Mouse (Mus musculus): Measurements from ENCODE around the gene Adam17. TPM values are rescaled to one million over a fixed set of nuclear protein-coding genes. Genes with fewer than 3 reads are reported as not detected.

Adam17 gene
- total RNA-seq, 2 experiments from 2014 or later: 42.8 to 50.2 TPM

DNA sequence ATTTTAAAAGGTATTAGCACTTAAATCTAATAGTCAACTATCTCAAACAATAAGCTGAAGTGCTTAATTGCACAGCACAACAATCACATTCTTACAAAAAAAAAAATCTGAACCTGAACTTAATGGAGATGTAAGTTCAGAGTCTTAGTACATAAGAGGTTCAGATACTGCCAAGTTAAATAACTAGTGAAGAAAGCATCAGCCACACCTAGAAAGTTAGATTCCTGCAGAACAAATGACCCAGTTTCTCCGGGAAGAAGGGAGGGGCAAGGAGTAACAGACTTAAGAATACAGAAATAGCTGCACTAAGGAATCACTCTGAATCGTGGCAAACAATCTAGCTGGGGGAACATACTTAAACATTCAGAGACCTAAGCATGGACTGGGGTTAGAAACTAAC, 10.7 kb downstream of the Adam17 start:
- peak in 1 of 2 experiments; percentile 19 for DNase-seq

- no peak for DNase-seq
Observed at GRCm38 (mm10) chr12:21353681-21354080, 19.8 kb downstream of the Adam17 start.

DNA sequence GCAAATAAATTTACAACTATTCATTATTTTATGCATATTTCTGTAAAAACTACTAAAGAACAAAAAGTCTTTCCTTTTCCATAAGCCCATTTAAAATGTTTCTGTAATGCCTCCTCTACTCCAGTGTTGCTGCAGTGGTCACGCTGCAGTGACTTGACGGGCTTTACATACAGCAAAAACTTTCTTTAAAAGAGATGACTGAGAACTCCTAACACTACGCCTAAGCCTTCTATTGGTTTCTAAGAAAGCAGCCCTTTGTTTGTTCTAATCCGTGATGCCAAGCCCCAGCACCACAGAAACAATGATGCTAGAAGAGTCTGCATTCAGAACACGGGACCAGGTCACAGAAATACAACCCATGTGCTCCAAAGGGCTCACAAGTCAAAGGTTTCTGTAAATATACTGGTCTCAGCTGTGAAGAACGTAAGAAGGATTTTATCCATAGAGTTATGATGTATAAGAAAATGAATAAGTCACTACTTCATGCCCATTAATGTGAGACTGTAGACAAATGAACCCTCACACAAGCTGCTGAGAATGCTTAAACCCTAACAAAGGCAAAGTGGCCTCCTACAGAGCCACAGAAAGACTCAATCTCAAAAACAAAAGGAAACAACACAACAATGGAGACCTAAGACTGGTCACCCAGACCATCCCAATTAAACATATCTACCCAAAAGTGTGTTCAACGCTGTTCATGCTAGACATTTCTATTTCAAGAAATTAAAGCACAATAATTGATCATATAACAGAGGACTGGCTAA, 23.1 kb downstream of the Adam17 start:
- DNase-seq: no peak

GRCm38 (mm10) chr12:21346972-21347371, 26.5 kb downstream of the Adam17 start:
- DNase-seq: no peak

DNA sequence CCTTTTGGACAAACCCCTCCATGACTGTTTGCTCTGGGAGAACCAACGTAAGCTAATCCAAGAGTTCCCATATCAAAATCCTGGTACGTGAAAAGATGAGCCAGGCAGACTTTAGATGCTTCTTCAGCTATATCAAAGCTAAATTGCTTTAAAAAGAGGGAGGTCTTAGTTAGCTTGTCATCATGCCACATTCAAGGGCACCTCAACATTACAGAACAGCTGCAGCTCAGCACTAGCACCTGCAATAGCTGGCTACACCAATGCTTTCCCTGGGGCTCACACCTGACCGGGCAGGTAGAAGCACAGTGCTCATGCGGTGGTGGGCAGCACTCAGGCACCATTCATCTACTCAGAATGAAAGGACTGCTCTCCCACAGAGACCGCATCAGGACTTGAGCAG, 32.8 kb downstream of the Adam17 start:
- no peak for DNase-seq

GRCm38 (mm10) chr12:21337171-21337570, 36.3 kb downstream of the Adam17 start:
- no peak for DNase-seq

DNA sequence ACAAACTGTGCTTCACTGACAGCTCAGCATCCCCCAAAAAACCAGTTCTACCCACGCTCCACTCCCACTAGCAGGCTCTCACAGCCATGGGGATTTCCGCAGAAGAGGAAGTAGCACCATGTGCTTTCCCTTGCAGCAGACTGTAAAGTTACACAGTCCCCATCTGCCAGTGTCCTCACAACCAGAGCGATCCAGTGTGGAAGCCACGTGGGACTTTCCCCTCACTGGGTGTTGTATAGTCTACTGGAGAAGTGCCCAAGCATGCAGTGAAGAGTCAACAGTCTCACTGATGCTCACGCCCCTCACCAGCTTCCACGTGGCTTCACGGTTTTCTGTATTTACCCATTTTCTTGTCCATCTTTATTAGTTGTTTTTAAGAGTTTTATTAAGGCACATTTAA, 37.6 kb downstream of the Adam17 start:
- peak in 1 of 2 experiments; percentile 59 for DNase-seq

GRCm38 (mm10) chr12:21333766-21334165, 39.7 kb downstream of the Adam17 start:
- DNase-seq: no peak

GRCm38 (mm10) chr12:21333021-21333420, 40.4 kb downstream of the Adam17 start:
- no peak for DNase-seq

- no peak for DNase-seq
Observed at GRCm38 (mm10) chr12:21331711-21332110, 41.7 kb downstream of the Adam17 start.

DNA sequence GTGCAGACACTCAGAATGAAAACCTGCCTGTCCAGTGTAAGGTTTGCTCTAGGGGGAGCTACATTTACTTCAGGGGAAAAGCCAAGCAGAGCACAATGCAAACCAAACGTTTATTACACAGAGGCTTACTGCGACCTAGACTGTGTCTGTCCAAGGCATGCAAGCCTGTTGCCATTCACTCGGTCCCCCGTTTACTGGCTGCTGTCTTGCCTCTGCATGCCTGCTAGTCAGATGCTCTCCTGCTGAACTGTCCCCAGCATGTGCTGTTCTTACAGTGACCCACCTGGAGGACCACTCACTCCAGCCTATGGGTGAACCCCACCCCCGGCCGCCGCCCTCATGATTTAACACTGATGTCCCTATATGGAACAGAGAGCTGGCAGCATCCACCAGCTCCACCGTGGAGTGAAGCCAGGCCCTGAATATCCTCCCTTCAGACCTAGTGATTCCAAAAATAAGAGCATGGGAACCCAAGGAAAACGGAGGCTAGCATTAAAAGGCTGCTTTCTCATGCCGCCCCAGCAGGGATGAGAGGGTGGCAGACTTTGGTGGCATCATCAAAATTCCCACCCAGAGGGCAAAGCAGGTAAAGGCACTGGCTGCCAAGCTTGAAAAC, 42.4 kb downstream of the Adam17 start:
- peak; percentile 39 to 52 for DNase-seq

- DNase-seq: no peak
Observed at GRCm38 (mm10) chr12:21329661-21330400, 43.6 kb downstream of the Adam17 start.

DNA sequence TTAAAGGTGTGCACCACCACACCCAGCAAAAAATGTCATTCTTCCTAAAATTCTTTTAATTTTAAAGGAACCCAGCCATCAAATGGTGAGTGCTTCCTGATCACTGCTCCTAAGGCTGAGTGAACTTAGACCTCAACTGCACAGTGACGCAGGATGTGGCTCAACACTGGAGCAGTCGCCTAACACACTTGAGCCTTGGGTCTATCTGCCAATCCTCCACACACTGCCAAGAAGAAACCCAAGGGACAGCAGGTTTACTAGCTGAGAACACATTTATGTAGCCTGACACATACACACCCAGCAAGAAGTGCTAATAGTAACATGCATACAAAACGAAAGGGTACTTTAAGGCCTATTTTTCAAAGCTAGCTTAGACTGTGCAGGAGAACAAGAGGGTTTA, 47.1 kb downstream of the Adam17 start:
- DNase-seq: no peak

DNA sequence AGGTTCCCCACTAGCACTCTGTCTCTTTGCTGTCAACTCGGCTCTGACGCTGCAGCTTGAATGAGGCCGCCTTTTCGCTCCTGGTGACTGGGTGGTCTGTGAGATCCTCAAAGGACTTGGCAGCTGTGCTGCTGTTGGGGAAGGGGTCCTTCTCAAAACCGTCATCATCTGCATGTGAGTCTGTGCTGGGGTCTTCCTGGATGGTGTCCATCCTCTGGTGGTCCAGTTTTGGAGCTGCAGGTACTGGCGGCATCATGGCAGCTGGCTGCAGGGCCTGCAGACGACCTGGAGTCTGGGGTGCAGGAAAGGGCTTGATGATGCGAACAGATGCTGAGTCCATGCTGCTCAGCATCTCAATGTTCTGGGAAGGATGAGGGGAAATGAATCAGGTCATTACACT, 48.2 kb downstream of the Adam17 start:
- DNase-seq: no peak

DNA sequence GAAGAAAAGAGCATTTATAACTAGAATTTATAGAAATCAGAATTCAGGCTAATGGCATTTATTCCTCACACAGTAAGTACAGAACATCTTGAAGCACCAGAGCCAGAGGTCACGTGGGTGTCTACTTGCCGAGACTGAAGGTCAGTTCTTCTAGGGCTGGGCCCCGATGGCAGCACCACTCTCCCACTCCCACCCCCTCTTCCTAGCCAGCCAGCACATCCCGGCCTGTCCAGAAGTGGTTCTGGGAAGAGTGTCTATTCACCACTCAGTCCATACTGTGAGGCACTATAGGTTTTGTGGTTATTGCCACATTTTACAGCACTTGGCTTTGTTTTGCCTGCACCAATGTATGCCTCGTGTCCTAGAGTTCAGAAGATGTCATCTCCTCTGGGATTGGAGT, 49.3 kb downstream of the Adam17 start:
- DNase-seq: no peak

DNA sequence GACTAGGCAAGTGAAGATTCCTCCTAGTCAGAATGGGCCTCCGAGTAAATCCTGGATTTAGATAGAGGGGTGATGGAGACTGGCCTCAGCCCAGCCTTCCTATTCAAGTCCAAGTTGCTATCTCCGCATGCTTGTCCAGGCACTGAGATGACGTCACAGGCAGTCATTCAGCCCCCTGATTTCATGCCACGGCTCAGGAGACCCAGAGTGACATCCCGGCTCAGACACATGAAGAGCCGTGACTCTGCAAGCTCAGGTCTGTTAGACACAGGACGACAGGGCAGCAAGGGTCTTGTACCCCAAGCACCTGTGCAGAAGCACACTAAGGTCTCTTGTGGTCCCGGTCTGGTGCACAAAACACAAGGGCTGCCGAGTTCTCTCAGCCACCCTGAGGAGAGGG, 50.6 kb downstream of the Adam17 start:
- no peak for DNase-seq

GRCm38 (mm10) chr12:21322296-21322695, 51.1 kb downstream of the Adam17 start:
- DNase-seq: no peak

DNA sequence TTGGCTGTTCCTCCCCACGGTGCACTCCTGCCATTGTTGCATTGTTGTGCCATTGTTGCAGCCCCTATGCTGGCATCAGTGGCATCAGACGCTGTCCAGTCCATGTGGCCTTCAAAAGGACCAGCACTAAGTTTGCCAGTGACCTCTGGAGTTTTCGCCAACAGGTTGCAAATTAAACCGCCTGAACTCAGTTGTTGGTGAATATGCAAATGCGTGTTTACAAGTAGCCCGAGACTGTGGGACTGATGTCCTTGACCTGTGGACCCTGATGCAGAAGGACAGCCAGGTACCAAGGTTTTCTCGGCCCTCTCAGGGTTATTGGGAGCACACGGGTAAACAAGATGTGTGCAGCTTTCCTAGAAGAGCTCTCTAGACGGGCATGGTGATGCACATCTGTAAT, 52.3 kb downstream of the Adam17 start:
- DNase-seq: no peak

DNA sequence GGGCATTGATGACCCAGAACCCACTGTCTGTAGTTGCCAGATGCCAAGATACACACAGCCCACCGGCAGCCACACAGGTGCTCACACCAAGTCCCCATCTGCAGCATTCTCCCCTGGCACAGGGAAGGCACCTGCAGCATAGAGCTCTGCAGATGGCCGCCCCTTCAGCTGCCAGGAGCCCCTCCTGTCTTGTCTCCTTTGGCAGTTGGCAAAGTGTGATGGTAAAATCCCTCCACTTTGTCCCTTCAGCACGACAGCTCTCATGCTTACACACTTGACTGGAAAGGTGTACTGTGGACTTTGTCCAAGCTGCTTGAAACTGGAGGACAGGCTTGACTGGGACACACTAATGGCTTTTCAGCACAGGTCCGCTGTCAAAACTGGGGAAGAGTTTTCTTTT, 53.1 kb downstream of the Adam17 start:
- DNase-seq: no peak

DNA sequence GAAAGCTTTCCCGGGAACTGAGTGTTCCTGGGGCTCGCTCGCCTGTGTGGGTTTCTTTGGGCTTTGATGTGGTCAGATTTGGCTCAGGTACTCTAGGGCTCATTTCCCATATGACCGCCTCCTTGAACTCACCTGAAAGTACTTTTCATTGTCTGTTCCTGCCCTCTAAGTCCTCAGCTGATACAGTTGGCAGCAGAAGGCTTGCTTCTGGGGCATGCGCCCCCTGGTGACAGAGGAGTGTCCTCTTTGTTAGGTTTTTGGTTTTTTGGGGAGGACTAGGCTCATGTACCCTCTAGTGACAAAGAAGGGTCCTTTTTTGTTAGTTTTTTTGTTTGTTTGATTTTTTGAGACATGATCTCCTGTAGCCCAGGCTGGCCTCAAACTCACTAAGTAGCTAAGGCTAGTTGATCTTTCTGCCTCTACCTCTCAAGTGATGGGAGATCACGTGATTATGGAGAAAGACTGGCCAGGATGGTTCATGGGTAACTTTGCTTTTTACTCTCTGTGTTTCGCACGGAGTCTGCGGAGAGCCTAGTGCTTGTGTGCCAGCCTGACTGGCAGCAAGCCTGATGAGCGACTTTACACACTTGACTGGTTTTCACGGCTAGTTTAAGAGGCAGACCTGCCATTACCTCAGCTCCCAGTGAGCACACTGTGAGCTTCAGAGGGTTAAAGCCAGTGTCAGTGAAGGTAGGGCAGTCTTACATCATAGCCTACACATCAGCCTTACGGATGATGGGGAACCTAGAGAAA, 55.1 kb downstream of the Adam17 start:
- DNase-seq: peak; percentile 47 to 75

DNA sequence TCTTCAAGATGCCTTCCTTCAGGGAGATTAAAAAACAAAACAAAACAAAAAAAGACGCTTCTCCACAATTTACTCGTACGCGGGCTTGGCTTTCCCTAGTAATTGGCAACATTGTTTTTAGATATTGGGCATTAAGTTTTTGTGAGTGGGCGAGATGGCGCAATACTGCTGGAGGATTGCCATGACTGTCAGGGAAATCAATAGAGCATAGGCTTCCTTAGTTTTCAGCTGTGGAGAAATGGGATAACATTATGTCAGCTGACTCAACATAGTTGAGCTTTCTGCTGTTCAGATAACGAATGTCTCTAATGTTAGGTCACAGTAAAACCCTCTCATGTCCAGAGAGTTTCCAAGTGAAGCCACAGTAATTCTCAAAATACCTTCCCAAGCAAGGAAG, 56.6 kb downstream of the Adam17 start:
- peak; percentile 68 to 83 for DNase-seq

All from heart, adult 18-20 months (tissue).